Mouse (Mus musculus): ENCODE data around the gene Gemin4.
A peak's percentile ranks its signal among the peaks of the same experiment; 100 is the strongest.
"Not testable (repeated sequence)": the region's sequence is repeated elsewhere in the genome, so short reads cannot be mapped to it uniquely, and the experiment has no call there.

The Gemin4 gene

DNA sequence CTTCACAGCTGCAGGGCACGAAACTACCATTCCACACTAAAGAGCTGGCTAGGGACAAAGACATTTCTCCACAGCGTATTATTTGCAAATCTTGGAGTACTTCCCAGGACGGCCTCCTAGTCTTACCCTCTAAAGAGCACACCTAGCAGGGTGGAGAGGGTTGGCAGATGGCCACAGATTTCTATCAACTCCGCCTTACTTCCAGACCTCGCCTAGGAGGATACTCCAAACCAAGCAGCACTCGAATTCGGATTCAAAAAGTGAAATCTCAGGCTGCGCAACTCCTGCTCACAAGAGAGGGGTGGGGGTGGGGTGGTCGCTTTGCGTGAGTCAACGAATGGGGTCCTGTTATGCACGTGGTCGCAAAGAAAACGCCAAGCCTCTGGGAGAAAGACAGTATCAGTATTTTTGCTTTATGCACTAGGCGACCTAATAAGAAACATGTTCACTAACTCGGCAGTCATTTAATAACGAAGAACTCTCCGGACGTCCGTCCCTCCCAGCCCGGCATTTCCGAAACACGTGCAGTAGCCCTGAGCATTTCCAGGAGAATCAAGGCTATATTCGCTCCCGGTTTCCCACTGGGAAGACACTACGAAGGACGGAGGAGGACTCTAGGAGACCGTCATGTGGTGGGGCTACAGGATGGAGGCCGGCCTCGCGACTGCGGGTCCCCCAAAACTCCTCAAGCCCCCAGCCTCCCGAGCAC, 629 bp downstream of the Gemin4 start:
- DNase-seq (ENCODE audit: low spot score in 2 of 2): peak; percentile 46 to 48

- no peak for DNase-seq (ENCODE audit: low spot score in 2 of 2)
Observed at GRCm38 (mm10) chr11:76216049-76216540, 1.4 kb downstream of the Gemin4 start.

DNA sequence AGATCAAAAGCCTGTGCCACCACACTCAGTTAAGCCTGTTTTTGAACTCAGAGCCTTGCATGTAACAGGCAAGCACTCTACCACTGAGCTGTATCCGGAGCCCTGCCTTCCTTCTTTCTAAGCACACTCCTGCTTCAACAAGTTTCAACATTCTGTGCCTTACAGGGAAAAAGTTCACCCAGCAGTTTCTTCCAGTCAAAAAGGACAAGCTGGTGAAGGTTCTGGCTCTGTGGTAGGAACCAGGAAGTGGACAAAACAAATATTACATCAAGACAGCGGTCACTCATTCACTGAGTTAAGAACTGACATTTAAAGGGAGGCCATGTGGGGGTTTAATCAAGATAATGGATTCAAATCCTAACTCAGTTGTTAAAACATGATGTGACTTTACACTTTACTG, 2.5 kb downstream of the Gemin4 start:
- DNase-seq (ENCODE audit: low spot score in 2 of 2): no peak

- DNase-seq (ENCODE audit: low spot score in 2 of 2): no peak
Observed at GRCm38 (mm10) chr11:76213841-76214240, 3.6 kb downstream of the Gemin4 start.

- not testable (repeated sequence) for DNase-seq (ENCODE audit: low spot score in 2 of 2)
Observed at GRCm38 (mm10) chr11:76211595-76211994, 5.9 kb downstream of the Gemin4 start.

GRCm38 (mm10) chr11:76210228-76210985, 7.1 kb downstream of the Gemin4 start:
- no peak for DNase-seq (ENCODE audit: low spot score in 2 of 2)

DNA sequence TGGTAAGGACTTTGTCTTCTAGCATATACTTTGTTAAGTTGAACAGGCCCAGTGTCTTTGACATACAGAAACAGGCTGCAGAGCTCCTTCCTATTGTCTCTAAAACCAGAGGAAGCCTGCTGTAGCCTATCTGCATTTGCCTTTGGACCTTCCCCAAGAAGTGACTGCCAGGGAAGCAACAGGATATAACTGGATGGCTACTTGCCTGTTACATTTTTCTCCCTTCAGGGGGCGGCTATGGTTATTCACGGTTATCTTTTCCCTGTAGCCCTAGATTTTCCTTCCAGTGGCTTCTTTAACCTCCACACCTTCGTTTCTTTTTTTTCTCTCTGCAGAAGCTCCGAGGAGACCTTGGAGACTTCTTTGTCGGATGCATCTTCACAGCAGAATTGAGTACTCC, 10.7 kb downstream of the Gemin4 start:
- DNase-seq (ENCODE audit: low spot score in 2 of 2): no peak

GRCm38 (mm10) chr11:76201761-76202674, 15.4 kb downstream of the Gemin4 start:
- peak; percentile 84 to 88 for DNase-seq (ENCODE audit: low spot score in 2 of 2)

DNA sequence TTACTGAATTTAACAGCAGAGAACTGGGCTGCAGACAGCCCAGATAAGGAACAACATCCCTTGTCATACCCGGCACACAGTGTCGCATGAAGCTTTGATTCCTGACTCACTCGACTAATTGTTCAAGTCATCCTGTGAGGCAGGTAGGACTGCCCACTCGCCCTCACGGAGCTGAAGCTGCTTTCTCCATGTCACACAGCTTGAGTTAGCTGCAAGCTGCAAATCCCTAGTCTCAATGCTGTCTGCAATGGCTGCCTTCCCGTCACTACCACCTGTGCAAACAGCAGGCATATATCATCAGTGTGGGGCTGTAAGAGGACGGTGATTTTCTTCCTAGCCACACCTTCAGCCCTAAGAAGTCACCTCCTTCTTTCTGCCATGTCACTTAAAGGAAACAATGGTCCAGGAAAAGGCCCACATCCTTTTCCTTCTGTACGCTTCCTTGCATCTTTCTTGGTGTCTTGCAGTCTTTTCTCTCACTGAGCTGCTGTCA, 20.4 kb downstream of the Gemin4 start:
- no peak for DNase-seq (ENCODE audit: low spot score in 2 of 2)

- no peak for DNase-seq (ENCODE audit: low spot score in 2 of 2)
Observed at GRCm38 (mm10) chr11:76196275-76196976, 21.0 kb downstream of the Gemin4 start.

DNA sequence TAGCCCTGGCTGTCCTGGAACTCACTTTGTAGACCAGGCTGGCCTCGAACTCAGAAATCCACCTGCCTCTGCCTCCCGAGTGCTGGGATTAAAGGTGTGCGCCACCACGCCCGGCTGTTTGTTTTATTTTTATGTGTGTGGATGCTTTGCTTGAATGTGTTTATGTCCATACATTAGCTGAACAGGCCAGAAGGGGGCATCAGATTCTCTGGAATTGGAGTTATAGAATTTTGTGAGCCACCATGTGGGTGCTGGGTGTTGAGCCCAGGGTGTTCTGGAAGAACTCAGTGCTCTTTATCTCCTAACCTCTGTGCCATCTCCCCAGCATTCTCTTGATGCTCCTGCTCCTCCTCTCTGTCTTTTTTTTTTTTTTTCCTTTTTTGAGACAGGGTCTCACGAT, 30.6 kb downstream of the Gemin4 start:
- DNase-seq (ENCODE audit: low spot score in 2 of 2): no peak

GRCm38 (mm10) chr11:76183745-76184144, 33.7 kb downstream of the Gemin4 start:
- no peak for DNase-seq (ENCODE audit: low spot score in 2 of 2)

DNA sequence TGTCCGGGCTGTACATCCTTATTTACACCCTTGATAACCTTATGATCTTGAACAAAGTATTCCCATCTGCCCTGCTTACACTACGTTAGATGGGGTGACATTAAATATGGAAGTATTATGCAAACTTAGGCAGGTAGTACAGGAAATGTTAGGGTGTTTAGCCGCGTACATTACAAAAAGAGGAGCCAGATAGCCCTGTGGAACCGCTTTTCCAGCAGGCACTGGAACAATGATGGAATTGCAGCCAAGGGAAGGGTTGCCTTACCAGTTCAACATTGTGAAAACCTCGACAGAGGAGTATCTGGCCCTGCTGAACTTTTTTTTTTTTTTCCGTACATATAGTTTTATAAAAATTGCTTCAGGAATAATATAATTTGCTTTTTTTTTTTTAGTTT, 37.3 kb downstream of the Gemin4 start:
- no peak for DNase-seq (ENCODE audit: low spot score in 2 of 2)

DNA sequence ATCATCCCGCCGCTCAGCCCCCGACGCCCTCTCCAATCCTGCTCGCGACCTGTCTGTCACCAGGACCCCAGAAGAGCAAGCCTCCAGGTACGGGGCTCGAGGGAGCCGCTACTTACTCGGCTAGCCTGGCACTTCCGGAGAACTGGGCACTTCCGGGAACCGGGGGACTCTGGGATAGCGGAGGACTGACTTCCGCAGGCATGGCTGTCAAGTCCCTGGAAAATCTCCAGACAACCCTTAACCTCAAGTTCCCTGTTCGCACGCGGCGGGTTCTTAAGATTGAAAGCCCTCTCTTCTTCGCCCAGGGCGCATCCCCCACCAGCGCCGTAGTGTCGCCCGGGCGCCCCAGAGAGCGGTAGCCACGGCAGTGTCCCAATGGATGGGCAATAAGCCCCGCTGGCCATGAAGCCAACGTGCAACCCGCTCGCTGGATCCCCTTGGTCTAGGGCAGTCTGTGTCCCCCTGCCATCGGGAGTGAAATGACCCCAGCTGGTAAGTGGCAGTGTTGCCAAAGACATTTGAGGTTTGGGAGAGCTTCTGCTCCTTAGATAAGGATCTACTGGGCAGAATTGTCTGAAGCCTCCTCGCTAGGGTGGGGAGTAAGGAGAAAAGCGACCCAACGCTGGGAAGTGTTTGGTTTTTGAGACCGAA, 37.8 kb downstream of the Gemin4 start, which contains the start of the genes Vps53 and Fam57a:
Vps53 (minus strand) TSS at position 153 of the 651 bp plus-strand sequence.
Fam57a (plus strand) TSS at position 177 of the 651 bp plus-strand sequence.
- peak; percentile 86 to 89 for DNase-seq (ENCODE audit: low spot score in 2 of 2)

GRCm38 (mm10) chr11:76178726-76179494, 38.6 kb downstream of the Gemin4 start:
- peak; percentile 17 to 21 for DNase-seq (ENCODE audit: low spot score in 2 of 2)

DNA sequence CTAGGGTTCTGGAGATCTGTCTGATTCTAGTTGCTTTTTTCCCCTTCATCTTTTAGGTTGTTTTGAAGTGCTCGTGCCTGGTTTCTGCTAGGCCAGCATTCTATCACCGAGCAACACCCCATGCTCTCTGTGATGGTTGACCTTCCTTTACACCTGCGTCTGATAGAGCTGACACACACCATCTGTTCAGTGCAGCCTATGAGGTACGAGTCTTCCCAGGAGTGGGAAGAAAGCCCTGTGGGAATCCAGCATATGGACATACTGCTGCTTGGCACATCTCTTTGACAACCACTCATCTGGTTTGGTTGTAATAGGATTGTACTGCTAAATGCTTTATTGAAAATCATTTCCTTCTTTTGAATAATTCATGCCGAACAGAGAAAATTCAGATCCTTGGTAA, 47.3 kb downstream of the Gemin4 start:
- no peak for DNase-seq (ENCODE audit: low spot score in 2 of 2)

- no peak for DNase-seq (ENCODE audit: low spot score in 2 of 2)
Observed at GRCm38 (mm10) chr11:76168976-76169375, 48.5 kb downstream of the Gemin4 start.

GRCm38 (mm10) chr11:76167079-76167765, 50.2 kb downstream of the Gemin4 start:
- DNase-seq (ENCODE audit: low spot score in 2 of 2): peak; percentile 64 to 67

GRCm38 (mm10) chr11:76166657-76167056, 50.8 kb downstream of the Gemin4 start:
- DNase-seq (ENCODE audit: low spot score in 2 of 2): no peak
